Mouse (Mus musculus) myocyte (in vitro differentiated cells): Measurements from ENCODE around the gene Il17c.
A peak's percentile ranks its signal among the peaks of the same experiment; 100 is the strongest.

Experiments used
- E2F4 ChIP-seq: IDR thresholded peaks from one replicate; pipeline ENCODE4 v1.6.1; 2011; ENCODE audit warnings: mild to moderate bottlenecking, control low read depth, moderate library complexity; ENCODE audit not compliant: insufficient read depth
- POLR2A ChIP-seq: IDR thresholded peaks from one replicate; pipeline ENCODE4 v1.6.1; 2011; ENCODE audit warnings: low read depth, mild to moderate bottlenecking, control low read depth, moderate library complexity; ENCODE audit not compliant: insufficient read length
- POLR2AphosphoS2 ChIP-seq: IDR thresholded peaks from one replicate; pipeline ENCODE4 v1.6.1; 2011; ENCODE audit warnings: low read depth, control low read depth; ENCODE audit not compliant: insufficient read length
- REST ChIP-seq: IDR thresholded peaks from one replicate; pipeline ENCODE4 v1.6.1; 2011; ENCODE audit warnings: mild to moderate bottlenecking, control low read depth, moderate library complexity; ENCODE audit not compliant: insufficient read depth, insufficient read length

DNA sequence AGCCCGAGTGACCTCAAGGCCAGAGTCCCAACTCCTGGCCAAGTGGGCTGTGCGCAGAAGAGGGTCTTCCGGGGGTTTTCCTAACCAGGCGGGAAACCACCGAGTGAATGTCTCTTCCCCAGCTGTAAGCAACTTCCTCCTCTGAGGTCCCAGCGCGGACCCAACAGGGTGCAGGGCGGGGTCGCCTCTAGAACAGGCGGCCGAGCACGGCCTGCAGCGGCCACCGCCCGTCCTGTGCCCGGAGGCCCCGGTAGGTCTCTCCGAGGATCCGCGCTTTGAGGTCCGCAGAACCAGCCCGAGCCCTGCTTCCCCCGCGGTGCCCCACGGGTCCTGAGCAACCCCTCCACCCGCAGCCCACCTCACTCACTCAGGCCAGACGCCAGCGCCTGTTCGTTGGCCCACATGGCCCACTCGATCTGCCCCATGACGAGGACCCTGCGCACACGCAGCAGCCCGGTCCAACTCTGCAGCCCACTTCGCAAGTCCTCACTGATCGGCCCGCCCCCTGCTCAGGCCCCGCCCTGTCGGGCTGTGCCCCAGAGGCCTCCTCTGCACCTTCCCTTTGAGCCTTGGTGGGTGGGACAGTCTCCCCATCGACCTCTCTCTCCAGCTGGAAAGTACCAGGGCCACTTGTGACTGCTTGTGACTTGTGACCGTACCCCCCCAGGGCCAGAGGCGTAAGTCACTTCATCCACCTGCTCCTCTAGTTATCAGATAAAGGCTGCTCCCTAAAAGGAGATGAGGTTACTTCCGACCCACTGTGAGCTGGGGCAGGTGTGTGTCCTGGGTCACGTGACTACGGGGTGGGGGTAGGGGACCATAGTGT is 10.8 kb downstream of the Il17c start, which contains the start of gene Cyba:
- TF ChIP-seq POLR2AphosphoS2 (peak; percentile 47), E2F4 (no peak), POLR2A (no peak), REST (no peak)
